Mouse (Mus musculus): ENCODE results near the gene Hic2. TPM values are rescaled to one million over a fixed set of nuclear protein-coding genes. Genes with fewer than 3 reads are reported as not detected.
A peak's percentile ranks its signal among the peaks of the same experiment; 100 is the strongest.

Hic2 gene
- polyA plus RNA-seq, 1 experiment from 2014 or later, result 16.5 TPM

DNA sequence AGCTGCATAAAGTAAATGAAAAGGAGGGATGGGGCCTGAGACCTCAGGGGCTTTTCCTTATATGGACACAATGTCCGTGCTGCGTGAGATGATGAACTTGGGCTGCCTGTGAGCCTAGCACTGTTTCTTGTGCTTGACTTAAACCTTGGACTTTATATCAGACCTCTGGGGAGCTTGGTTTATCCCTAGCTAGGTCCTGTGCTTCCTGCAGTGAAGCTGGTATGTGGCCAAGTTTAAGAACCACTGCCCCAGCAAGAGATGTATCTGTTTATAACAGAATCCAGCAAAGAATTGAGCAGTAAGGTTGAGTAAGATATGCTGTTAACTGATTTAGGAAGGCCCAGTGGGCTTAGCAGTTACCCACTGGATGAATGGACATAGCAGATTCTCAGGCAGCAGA, 6.0 kb downstream of the Hic2 start:
- Histone ChIP-seq H3K36me3 (replicated peaks) (peaks cover 11% of the 10 kb centered on the region), H3K9me3 (no peaks in the 10 kb centered on the region), H3K4me1 (peaks cover 57% of the 10 kb centered on the region), H3K27ac (no peak overlapping the region), H3K4me3 (no peak overlapping the region), H3K27me3 (ENCODE audit: poor library complexity, severe bottlenecking) (no peaks in the 10 kb centered on the region)
- no peak for DNase-seq (ENCODE audit: extremely low spot score, low spot score)
- WGBS, result 93% methylated on average over 2 of the region's 2 CpGs

DNA sequence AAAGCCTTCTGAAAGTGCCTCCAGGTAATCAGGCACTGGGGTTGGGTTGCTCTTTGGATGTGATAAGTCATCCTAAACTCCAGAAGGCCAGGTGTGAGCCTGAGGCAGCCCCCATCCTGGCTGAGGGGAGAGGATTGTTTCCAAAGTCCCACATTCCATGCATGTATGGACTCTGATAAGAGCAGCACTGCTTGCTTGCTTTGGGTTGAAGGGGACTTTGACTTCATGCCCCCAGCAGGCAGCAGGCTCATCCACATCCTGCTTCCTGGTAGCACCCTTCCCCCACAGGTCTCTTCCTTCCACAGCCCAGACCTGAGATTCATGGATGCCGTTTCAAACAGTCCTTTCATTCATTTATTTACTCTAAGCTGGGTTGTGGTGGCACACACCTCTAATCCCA, 10.4 kb downstream of the Hic2 start:
- WGBS, result 75% methylated on average over 1 of the region's 1 CpGs
- Histone ChIP-seq H3K4me3 (no peak overlapping the region), H3K9me3 (no peaks in the 10 kb centered on the region), H3K27me3 (ENCODE audit: poor library complexity, severe bottlenecking) (no peaks in the 10 kb centered on the region), H3K4me1 (peaks cover 22% of the 10 kb centered on the region), H3K36me3 (replicated peaks) (peaks cover 11% of the 10 kb centered on the region), H3K27ac (no peak overlapping the region)
- DNase-seq (ENCODE audit: extremely low spot score, low spot score), result no peak

DNA sequence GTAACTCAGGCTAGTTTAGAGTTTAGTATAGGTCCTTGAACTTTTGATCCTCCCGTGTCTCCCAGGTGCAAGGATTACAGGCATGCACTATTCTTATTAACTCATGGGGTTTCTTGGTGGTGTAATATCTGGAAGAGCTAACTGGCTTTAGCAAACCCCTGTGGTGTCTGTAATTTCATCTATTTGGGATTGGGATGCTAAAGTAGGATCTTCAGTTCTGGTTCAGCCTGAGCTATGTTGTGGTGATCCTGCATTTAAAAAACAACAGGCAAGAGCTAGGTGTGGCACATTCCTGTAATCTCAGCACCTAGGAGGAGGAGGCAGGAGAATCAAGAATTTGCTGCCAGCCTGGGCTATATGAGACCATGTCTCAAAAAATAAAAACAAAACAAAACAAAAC, 11.6 kb downstream of the Hic2 start:
- H3K36me3 ChIP-seq (replicated peaks), result peaks cover 9% of the 10 kb centered on the region
- H3K27me3 ChIP-seq (ENCODE audit: poor library complexity, severe bottlenecking), result no peaks in the 10 kb centered on the region
- no peaks in the 10 kb centered on the region for H3K9me3 ChIP-seq
- DNase-seq (ENCODE audit: extremely low spot score, low spot score), result no peak
- WGBS, result 76% methylated on average over 1 of the region's 1 CpGs
- H3K4me1 ChIP-seq, result peaks cover 20% of the 10 kb centered on the region
- no peak overlapping the region for H3K4me3 ChIP-seq
- H3K27ac ChIP-seq, result no peak overlapping the region

DNA sequence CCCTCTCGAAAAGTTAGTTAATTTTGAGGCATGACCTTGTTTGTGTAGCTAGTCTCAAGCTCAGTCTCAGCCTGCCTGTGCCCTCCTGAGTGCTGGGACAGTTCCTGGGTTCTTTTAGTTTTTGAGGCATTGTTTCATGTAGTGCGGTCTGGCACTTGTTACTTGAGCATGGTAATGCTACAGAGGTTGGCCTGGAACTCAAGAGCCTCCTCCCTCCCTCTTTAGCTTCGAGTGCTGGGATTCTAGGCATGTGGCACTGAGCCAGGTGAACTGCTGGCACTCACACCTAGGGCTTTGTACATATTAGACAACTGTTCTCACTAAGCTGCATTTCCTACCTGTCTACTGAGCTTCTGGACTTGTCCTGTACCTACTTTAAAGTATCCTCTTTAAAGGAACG, 14.4 kb downstream of the Hic2 start:
- Histone ChIP-seq H3K9me3 (no peaks in the 10 kb centered on the region), H3K27me3 (ENCODE audit: poor library complexity, severe bottlenecking) (no peaks in the 10 kb centered on the region), H3K4me1 (peaks cover 33% of the 10 kb centered on the region), H3K36me3 (replicated peaks) (peaks cover 9% of the 10 kb centered on the region), H3K4me3 (no peak overlapping the region), H3K27ac (no peak overlapping the region)
- 87% methylated on average over 4 of the region's 4 CpGs for WGBS
- no peak for DNase-seq (ENCODE audit: extremely low spot score, low spot score)

DNA sequence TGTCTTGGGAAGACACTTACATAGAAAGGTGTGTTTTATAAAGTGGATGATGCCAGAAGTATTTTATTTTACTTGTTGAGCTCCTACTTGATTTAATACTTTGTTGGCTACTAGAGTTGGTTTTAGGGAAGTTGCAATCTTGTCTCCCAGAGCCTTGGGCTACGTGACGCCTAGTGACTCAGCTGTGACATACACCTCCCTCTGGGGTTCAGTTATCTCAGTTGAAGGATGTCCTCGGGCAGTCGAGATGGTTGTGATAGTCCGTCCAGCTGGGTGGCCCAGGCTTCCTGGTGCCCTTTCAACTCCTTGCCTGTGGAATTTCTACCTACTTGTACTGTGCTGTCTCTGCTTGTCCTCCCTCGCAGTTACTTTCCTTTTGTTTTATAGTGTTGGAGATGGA, 15.8 kb downstream of the Hic2 start:
- 76% methylated on average over 6 of the region's 6 CpGs for whole genome bisulfite sequencing

DNA sequence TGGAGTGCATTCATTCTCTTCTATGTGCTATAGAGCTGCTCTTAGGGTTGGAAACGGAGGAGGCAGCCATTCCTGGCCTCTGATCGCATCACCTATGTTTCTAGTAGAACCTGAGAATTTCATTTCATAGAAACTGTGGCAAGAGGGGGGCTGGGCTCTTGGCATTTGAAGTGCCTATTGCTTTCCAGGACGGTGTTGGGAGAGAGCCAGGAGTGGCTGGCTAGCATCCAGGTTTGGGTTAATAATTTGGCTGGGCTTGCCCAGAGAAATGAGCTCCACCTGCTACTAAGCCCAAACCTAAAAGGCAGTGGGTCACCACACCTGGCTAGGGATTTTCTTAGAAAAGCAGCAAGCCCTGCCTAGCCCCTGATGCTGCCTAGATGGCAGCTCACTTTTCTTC, 18.2 kb downstream of the Hic2 start:
- WGBS, result 85% methylated on average over 3 of the region's 3 CpGs
- H3K9me3 ChIP-seq, result no peaks in the 10 kb centered on the region
- H3K36me3 ChIP-seq (replicated peaks), result peaks cover 16% of the 10 kb centered on the region
- peaks cover 48% of the 10 kb centered on the region for H3K4me1 ChIP-seq
- H3K27me3 ChIP-seq (ENCODE audit: poor library complexity, severe bottlenecking), result no peaks in the 10 kb centered on the region
- DNase-seq (ENCODE audit: extremely low spot score, low spot score), result no peak
- H3K27ac ChIP-seq, result no peak overlapping the region
- no peak overlapping the region for H3K4me3 ChIP-seq

More for the DNA sequence above, 15.8 kb downstream of the Hic2 start:
- H3K4me1 ChIP-seq, result peaks cover 39% of the 10 kb centered on the region
- no peak for DNase-seq (ENCODE audit: extremely low spot score, low spot score)
- no peak overlapping the region for H3K4me3 ChIP-seq
- no peaks in the 10 kb centered on the region for H3K27me3 ChIP-seq (ENCODE audit: poor library complexity, severe bottlenecking)
- no peak overlapping the region for H3K27ac ChIP-seq
- no peaks in the 10 kb centered on the region for H3K9me3 ChIP-seq
- H3K36me3 ChIP-seq (replicated peaks), result no peaks in the 10 kb centered on the region

DNA sequence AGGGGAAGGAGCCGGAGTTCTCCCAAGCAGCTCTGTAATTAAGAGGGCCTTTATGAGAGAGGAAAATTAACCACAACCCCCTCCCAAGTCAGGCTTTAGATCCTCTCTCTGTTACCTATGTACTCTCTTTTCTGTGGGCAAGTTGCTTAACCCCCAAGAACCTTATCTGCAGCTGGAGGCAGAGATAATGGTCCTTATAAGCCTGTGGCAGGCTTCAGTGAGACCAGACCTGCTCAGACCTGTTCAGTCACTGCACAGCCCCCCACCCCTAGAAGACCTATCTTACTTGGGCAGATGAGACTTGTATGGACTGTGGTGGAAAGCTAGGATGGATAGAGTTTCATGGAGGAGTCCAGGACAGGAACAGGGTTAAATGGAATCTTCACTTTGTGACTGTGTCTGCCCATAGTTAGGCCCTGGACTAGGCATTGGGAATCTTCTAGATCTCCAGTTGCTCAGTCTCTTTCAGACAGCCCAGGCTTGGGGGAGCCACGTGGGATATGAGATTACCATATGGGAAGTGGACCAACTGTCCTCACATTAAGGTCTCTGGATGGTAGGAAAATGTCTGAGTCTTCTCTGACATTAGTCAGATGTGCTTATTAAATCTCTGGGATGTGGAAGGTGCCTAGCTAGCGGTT, 18.8 kb downstream of the Hic2 start:
- peak overlapping the region; percentile 13 for H3K27ac ChIP-seq
- H3K27me3 ChIP-seq (ENCODE audit: poor library complexity, severe bottlenecking), result no peaks in the 10 kb centered on the region
- H3K36me3 ChIP-seq (replicated peaks), result peaks cover 22% of the 10 kb centered on the region
- DNase-seq (ENCODE audit: extremely low spot score, low spot score), result no peak
- H3K9me3 ChIP-seq, result no peaks in the 10 kb centered on the region
- no peak overlapping the region for H3K4me3 ChIP-seq
- peaks cover 48% of the 10 kb centered on the region for H3K4me1 ChIP-seq
- WGBS, result 77% methylated on average over 3 of the region's 3 CpGs

DNA sequence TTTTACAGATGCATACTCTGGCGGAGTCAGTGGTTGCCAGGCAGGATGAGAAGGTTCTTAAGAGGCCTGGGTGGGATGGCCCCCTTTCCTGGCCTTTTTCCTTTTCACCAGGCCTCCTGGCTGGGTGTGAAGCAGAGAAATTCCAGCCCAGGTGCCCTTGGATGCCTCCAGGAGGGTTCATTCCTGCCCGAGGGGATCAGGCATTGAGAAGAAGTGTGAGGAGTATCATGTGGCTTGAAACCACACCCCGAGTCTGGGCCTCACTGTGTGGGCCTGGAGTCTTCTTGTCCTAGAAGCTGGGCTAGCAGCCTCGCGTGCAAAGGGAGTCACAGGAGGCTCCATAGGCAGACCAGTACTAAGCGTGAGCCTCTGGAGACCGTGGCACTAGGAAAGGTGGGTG, 19.5 kb downstream of the Hic2 start:
- no peak for DNase-seq (ENCODE audit: extremely low spot score, low spot score)
- Histone ChIP-seq H3K27ac (peak overlapping the region; percentile 59), H3K4me3 (no peak overlapping the region), H3K4me1 (peaks cover 48% of the 10 kb centered on the region), H3K9me3 (no peaks in the 10 kb centered on the region), H3K36me3 (replicated peaks) (peaks cover 29% of the 10 kb centered on the region), H3K27me3 (ENCODE audit: poor library complexity, severe bottlenecking) (no peaks in the 10 kb centered on the region)
- WGBS, result 68% methylated on average over 7 of the region's 7 CpGs

DNA sequence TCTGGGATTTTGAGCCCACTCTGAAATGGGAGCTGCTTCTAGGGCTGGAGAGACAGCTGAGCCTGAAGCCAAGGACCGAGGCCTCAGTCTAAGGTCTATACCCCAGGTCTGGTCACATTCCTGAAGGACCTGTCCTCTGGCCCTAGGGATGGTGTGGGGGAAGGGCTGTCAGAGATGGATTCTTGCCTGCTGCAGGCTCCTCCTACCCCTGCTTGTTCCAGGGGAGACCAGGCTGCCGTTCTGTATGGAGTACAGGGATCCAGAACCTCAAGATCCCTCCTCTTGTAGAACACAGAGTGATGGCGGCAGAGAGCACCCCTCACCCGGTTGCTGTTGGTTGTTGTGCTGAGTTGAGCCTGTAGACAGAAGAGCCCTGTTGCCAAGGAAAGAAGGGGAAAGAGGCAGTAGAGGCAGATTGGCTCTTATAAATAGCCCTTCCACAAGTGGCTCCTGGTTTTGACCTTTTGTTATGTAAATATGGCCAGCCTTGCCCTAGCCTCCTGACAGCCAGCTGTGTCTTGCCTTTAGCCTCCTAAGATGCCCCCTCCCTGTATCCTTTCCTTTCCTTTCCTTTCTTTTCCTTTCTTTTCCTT, 20.7 kb downstream of the Hic2 start:
- peak; percentile 21 for DNase-seq (ENCODE audit: extremely low spot score, low spot score)
- Histone ChIP-seq H3K9me3 (no peaks in the 10 kb centered on the region), H3K27ac (peak overlapping the region; percentile 72)

DNA sequence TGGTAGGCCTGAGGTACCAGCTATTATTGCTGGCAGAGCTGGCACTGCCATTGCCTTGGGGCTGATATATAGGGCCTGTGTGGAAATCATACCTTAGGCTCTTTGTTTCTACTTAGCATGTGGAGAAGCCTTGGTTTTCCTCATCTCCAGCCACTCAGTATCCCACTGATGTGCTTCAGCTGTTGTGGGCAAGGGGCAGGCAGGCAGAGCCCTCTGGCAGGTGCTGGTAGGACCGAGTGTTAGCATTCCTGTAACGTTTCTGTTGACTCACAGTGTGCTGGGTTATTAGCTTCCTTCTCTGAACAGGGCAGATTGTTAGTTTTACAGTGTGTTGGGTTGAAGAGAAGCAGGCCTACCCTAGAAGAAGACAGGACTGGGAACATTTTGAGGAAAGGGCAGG, 21.9 kb downstream of the Hic2 start:
- H3K4me3 ChIP-seq, result no peak overlapping the region
- no peak overlapping the region for H3K27ac ChIP-seq
- DNase-seq (ENCODE audit: extremely low spot score, low spot score), result no peak
- H3K27me3 ChIP-seq (ENCODE audit: poor library complexity, severe bottlenecking), result no peaks in the 10 kb centered on the region
- H3K9me3 ChIP-seq, result no peaks in the 10 kb centered on the region
- peaks cover 40% of the 10 kb centered on the region for H3K4me1 ChIP-seq
- 83% methylated on average over 2 of the region's 2 CpGs for WGBS
- peaks cover 53% of the 10 kb centered on the region for H3K36me3 ChIP-seq (replicated peaks)

More for the DNA sequence above, 20.7 kb downstream of the Hic2 start:
- 29% methylated on average over 4 of the region's 4 CpGs for WGBS
- Histone ChIP-seq H3K4me3 (peak overlapping the region; percentile 22; the same call in 1 of the 2 replicates), H3K36me3 (replicated peaks) (peaks cover 41% of the 10 kb centered on the region), H3K4me1 (peaks cover 47% of the 10 kb centered on the region), H3K27me3 (ENCODE audit: poor library complexity, severe bottlenecking) (no peaks in the 10 kb centered on the region)

DNA sequence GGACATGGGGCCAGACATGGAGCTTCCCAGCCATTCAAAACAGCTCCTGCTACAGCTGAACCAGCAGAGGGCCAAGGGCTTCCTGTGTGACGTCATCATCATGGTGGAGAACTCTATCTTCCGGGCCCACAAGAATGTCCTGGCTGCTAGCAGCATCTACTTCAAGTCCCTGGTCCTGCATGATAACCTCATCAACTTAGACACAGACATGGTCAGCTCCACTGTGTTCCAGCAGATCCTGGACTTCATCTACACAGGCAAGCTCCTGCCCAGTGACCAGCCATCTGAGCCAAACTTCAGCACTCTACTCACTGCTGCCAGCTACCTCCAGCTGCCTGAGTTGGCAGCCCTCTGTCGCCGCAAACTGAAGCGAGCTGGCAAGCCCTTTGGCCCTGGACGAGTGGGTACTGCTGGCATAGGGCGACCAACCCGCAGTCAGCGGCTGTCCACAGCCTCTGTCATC, 24.0 kb downstream of the Hic2 start:
- Histone ChIP-seq H3K4me1 (peaks cover 27% of the 10 kb centered on the region), H3K9me3 (no peaks in the 10 kb centered on the region), H3K27me3 (ENCODE audit: poor library complexity, severe bottlenecking) (no peaks in the 10 kb centered on the region), H3K4me3 (no peak overlapping the region), H3K27ac (0 out of 2 replicates have a peak overlapping the region, but pooled peaks have one; percentile 5), H3K36me3 (replicated peaks) (peaks cover 72% of the 10 kb centered on the region)
- no peak for DNase-seq (ENCODE audit: extremely low spot score, low spot score)
- WGBS, result 94% methylated on average over 9 of the region's 9 CpGs

DNA sequence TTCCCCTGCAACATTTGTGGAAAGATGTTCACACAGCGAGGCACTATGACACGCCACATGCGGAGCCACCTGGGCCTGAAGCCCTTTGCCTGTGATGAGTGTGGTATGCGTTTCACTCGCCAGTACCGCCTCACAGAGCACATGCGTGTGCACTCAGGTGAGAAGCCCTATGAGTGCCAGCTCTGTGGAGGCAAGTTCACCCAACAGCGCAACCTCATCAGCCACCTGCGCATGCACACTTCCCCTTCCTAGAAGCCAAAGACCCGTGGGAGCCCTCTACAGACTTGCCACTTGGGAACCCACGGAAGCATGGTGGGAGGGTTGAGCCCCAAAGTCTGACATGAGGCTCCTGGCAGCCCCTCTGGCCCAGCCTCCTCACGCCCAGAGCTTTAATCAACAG, 25.5 kb downstream of the Hic2 start:
- Histone ChIP-seq H3K27ac (no peak overlapping the region), H3K36me3 (replicated peaks) (peaks cover 81% of the 10 kb centered on the region), H3K9me3 (no peaks in the 10 kb centered on the region), H3K4me3 (no peak overlapping the region), H3K27me3 (ENCODE audit: poor library complexity, severe bottlenecking) (no peaks in the 10 kb centered on the region), H3K4me1 (peaks cover 11% of the 10 kb centered on the region)
- no peak for DNase-seq (ENCODE audit: extremely low spot score, low spot score)
- 93% methylated on average over 12 of the region's 12 CpGs for WGBS

DNA sequence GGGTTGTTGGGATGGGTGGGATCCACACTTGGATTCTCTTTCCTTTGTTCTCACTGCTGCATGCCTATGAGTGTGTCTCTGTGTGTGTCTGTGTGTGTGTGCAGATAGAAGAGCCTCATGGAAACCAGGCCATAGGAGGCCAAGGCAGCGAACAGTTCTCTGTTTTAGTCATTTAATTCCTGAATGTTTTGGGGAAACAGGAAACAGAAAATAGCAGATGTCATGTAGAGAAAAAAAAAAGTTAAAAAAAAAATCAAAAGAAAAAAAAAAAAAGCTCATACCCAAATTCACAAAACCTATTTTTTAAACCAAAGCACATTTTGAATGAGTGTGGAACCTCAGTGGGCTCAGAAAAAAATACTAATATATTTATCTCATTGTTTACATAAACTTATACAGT, 28.0 kb downstream of the Hic2 start:
- Histone ChIP-seq H3K27me3 (ENCODE audit: poor library complexity, severe bottlenecking) (no peaks in the 10 kb centered on the region), H3K9me3 (no peaks in the 10 kb centered on the region), H3K27ac (no peak overlapping the region), H3K36me3 (replicated peaks) (peaks cover 65% of the 10 kb centered on the region), H3K4me1 (no peaks in the 10 kb centered on the region), H3K4me3 (no peak overlapping the region)
- DNase-seq (ENCODE audit: extremely low spot score, low spot score), result no peak
- 90% methylated on average over 1 of the region's 1 CpGs for WGBS

Measured in forebrain, embryonic 10.5 days (tissue).